ENCODE assay signal across 18 mouse cellular contexts in the genomic region with DNA sequence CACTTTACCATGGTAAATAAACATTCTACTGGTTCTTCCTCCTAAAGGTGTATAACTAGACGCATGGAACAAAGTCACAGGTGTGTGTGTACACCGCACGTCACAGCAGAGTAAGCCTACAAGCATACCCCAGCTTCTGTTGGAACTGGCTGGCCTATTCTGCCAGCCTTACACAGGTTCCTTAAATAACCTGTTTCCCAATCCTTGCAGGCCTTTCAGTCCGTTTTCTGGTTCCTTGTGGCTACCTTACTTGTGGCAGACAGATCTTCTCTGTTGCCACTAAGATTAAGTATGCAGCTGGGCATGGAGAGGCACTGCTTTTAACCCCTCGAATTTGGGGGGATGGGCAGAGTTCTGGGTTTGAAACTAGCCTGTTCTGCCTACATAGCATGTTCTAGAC.
"Had no signal": no experiment of that assay in that cellular context is flagged by ENCODE, and none has a peak within 500 bp of the region (broad histone marks: within the 10 kb centered on the region; RNA-seq: fewer than 3 reads in every experiment).

No protein-coding gene starts in this region.

- DNase-seq: liver, embryonic 13.5 days; lung, adult 18-20 months; lung, embryonic 14.5 days; lung, postnatal 10 days; lung, postnatal 4 days; midbrain, embryonic 14.5 days; right cerebral cortex, postnatal 14 days; thymus, adult 2 months; thymus, postnatal 36 days had no signal

- H3K9me3 ChIP-seq: liver, embryonic 13.5 days; liver, embryonic 15.5 days; midbrain, embryonic 10.5 days; midbrain, embryonic 12.5 days; neural tube, embryonic 13.5 days; neural tube, embryonic 15.5 days; stomach, embryonic 15.5 days had no signal

- ATAC-seq: midbrain, embryonic 16.5 days had no signal

- H3K9ac ChIP-seq: liver, embryonic 13.5 days; liver, embryonic 15.5 days; lung, embryonic 14.5 days; midbrain, embryonic 12.5 days; neural tube, embryonic 13.5 days; neural tube, embryonic 15.5 days; stomach, embryonic 15.5 days had no signal

- H3K36me3 ChIP-seq: stomach, embryonic 15.5 days had no signal

- H3K4me2 ChIP-seq: liver, embryonic 13.5 days; liver, embryonic 15.5 days; lung, embryonic 14.5 days; midbrain, embryonic 12.5 days; neural tube, embryonic 13.5 days; neural tube, embryonic 15.5 days; stomach, embryonic 15.5 days had no signal

- H3K27ac ChIP-seq: liver, embryonic 13.5 days; liver, embryonic 15.5 days; midbrain, embryonic 10.5 days; midbrain, embryonic 12.5 days; neural tube, embryonic 13.5 days; neural tube, embryonic 15.5 days; stomach, embryonic 15.5 days; stomach, postnatal 0 days had no signal

- H3K27me3 ChIP-seq: liver, embryonic 13.5 days; liver, embryonic 15.5 days; midbrain, embryonic 12.5 days; neural tube, embryonic 13.5 days; neural tube, embryonic 15.5 days; stomach, embryonic 15.5 days had no signal

- H3K4me3 ChIP-seq: liver, embryonic 13.5 days; liver, embryonic 15.5 days; midbrain, embryonic 10.5 days; midbrain, embryonic 12.5 days; myocyte; neural tube, embryonic 13.5 days; neural tube, embryonic 15.5 days; stomach, embryonic 15.5 days had no signal
